Mouse (Mus musculus) cerebellum, adult 2 months (tissue): ENCODE results near the gene Fbxl17. TPM values are rescaled to one million over a fixed set of nuclear protein-coding genes. Genes with fewer than 3 reads are reported as not detected.

Experiments
- DNase-seq, 2 experiments: peaks; one replicate each; pipeline ENCODE4 v3.0.0; 2021
- H3K27ac ChIP-seq: fragments of 200-500 bp; 2 replicates; pipeline ENCODE4 v1.5.1; 2012; ENCODE audit warnings: low read length, control low read depth, inconsistent platforms; ENCODE audit not compliant: insufficient read depth
- H3K27me3 ChIP-seq: fragments of 200-500 bp; 2 replicates; pipeline ENCODE4 v1.6.1; 2012; ENCODE audit warnings: inconsistent platforms, mild to moderate bottlenecking, low read length, moderate library complexity; ENCODE audit not compliant: control insufficient read depth, insufficient read depth
- H3K4me1 ChIP-seq: fragments of 200-500 bp; 2 replicates; pipeline ENCODE4 v1.6.1; 2011; ENCODE audit warnings: low read length; ENCODE audit not compliant: control insufficient read depth, insufficient read depth
- H3K4me3 ChIP-seq: fragments of 200-500 bp; replicated peaks from 2 replicates; pipeline ENCODE3; 2011; ENCODE audit warnings: mild to moderate bottlenecking, low read depth, low read length, control low read depth; ENCODE audit not compliant: insufficient read depth
- CTCF ChIP-seq: fragments of 200-500 bp; IDR thresholded peaks from 2 replicates; pipeline ENCODE4 v1.5.1; 2011; ENCODE audit warnings: low read depth, mild to moderate bottlenecking, control low read depth, low read length, moderate library complexity, borderline replicate concordance; ENCODE audit not compliant: insufficient read depth
- POLR2A ChIP-seq: fragments of 200-500 bp; IDR thresholded peaks from 2 replicates; pipeline ENCODE4 v1.6.1; 2011; ENCODE audit warnings: low read length, control low read depth, borderline replicate concordance; ENCODE audit not compliant: insufficient read depth
- whole genome bisulfite sequencing: fragments of 180-500 bp; shearing (Covaris S2); methylation state at CpG from one replicate; pipeline ENCODE4 v1.1.7; 2018; 5-methylcytosine and 5-hydroxymethylcytosine counted together
- polyA plus RNA-seq: library from polyadenylated mRNA; depleted of rRNA; stranded (reverse); fragments of >200 nt; gene quantifications from 2 replicates; pipeline ENCODE4 v1.2.3, GENCODE M21; 2012

Gene Fbxl17
- polyA plus RNA-seq, 1 experiment, result 21.5 TPM

DNA sequence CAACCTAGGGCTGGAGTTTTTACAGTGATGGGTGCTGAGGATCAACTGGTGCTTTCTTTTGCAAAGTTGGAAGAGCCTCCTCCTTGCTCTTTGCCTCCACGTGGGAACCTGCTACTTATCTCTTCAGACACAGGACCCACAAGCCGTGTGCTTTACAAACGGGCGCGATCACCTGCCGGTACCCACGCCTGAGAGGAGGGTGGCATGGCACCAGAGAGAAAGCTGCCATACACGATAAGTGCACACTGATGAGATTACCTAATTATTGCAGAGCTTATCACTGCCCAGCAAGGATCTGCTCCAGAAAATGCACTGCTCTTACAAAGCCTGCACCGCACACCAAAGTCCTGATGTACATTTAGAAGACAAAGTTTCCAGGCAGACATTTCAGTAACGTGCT lies 187.5 kb downstream of the Fbxl17 start:
- no peak for DNase-seq
- Histone ChIP-seq H3K27me3 (no peaks in the 10 kb centered on the region), H3K27ac (no peak overlapping the region), H3K4me1 (peaks cover 16% of the 10 kb centered on the region; the same call in 1 of the 2 replicates), H3K4me3 (no peak overlapping the region)
- 45% methylated on average over 10 of the region's 10 CpGs for WGBS
- TF ChIP-seq POLR2A (no peak), CTCF (no peak)

DNA sequence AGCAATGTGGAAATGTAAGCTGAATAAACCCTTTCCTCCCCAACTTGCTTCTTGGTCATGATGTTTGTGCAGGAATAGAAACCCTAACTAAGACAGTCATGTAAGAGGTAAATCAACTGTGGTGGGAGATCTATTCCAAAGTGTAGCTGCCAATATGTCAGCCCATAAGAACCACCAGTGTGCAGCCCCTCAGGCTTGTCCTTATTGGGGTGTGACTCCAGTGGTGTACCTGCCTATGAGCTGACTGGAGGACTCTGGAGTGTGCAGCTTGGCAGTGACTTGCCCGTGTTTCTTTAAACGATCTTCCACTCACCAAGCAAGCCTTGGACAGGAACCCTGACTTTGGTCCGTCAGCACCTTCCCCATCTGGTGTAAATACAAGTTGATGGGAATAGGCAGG lies 188.2 kb downstream of the Fbxl17 start:
- Histone ChIP-seq H3K4me1 (peaks cover 11% of the 10 kb centered on the region; the same call in 1 of the 2 replicates), H3K27me3 (no peaks in the 10 kb centered on the region), H3K4me3 (no peak overlapping the region), H3K27ac (no peak overlapping the region)
- 69% methylated on average over 3 of the region's 3 CpGs for WGBS
- no peak for DNase-seq
- TF ChIP-seq CTCF, result no peak
- no peak for TF ChIP-seq POLR2A

DNA sequence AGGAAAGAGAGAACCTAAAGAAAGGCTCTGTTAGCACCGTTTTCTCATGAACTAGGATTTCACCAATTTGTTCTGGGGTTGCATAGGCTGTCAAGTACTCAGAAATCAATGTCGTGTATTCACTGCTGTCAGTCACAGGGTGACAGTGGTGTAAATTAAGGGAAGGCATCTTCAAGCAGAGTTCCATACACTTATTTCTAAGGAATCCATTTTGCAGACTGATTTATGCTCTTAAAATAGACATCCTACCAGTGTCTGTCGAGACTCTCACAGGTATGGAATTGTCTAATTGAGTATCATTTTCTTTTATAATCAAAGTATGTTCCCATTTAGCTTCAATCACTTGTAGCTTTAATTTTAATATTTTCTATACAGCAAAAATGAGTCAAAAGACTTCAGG lies 189.8 kb downstream of the Fbxl17 start:
- no peaks in the 10 kb centered on the region for H3K4me1 ChIP-seq
- H3K27me3 ChIP-seq, result no peaks in the 10 kb centered on the region
- no peak for DNase-seq
- 85% methylated on average over 3 of the region's 3 CpGs for WGBS
- H3K27ac ChIP-seq, result no peak overlapping the region
- no peak overlapping the region for H3K4me3 ChIP-seq
- TF ChIP-seq POLR2A (no peak), CTCF (no peak)

DNA sequence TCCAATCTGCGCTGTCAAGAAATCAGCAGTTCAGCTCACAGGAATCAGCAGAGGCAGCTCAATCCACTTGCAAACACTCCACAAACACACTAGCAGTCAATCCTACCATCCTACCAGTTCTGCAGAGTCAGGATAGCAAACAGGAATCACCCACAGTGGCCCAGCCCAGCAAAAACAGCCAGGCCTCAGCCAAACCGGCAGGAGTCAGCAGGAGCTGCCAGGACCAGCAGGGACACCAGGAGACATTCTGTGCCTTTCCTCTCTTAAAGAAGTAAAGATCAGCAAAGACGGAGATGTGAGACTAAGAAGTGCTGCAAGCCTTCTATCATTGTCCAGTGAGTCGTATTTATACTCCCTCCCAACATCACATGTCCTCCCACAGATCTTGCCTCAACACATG lies 196.0 kb downstream of the Fbxl17 start:
- Histone ChIP-seq H3K4me3 (no peak overlapping the region), H3K27me3 (no peaks in the 10 kb centered on the region), H3K27ac (peak overlapping the region; percentile 20; the same call in 1 of the 2 replicates), H3K4me1 (peaks cover 17% of the 10 kb centered on the region; the same call in 1 of the 2 replicates)
- peak; percentile 74 to 84 for DNase-seq
- TF ChIP-seq CTCF, result no peak
- WGBS, result 18% methylated on average over 4 of the region's 4 CpGs

DNA sequence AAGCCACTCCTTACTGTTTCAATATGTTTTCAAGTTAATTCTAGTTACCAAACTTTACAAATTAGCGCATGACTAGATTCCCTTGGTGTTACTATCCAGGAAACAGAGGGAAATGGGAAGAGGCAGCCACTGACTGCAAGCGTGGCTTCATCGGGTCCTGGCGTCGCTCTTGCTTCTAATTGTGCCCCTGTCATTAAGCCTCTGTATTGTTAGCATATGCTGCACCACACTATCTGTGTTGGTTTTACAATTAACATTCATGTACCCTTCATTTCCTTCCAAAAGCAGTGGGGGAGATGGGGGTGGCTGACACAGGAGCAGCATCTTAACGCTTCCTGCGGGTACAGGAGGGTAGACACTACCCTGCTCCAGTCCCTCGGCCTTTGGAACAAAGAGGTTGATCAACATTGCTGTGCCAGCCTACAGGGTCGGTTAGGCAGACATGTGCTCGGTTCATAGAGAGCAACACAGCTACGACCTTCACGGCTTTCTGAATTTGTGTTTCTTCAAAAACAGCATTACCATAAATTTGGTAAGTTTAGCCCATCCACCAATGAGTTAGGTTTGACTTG lies 197.9 kb downstream of the Fbxl17 start:
- H3K27me3 ChIP-seq, result no peaks in the 10 kb centered on the region
- WGBS, result 87% methylated on average over 12 of the region's 12 CpGs
- no peak overlapping the region for H3K27ac ChIP-seq

DNA sequence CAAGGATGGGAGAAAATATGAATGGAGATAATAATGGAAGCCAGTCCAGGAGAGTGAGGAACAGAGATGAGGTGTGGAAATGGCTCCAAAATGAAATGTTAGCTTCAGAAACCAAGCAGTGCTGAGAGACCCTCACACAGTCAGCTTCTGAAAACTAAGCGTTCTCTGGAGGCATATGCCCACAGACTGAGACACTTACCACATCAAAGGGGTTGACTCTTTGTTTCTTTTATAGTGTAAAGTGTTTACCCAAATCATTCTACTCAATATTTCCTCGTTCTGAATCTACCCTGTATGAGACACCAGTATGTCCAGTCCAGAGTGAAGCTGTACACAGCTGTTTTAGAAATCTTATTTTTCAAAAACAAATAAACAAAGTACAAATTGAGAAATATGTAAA lies 204.3 kb downstream of the Fbxl17 start:
- no peak overlapping the region for H3K4me3 ChIP-seq
- H3K4me1 ChIP-seq, result peaks cover 2% of the 10 kb centered on the region
- TF ChIP-seq CTCF (no peak), POLR2A (no peak)
- H3K27ac ChIP-seq, result no peak overlapping the region
- 79% methylated on average over 2 of the region's 2 CpGs for WGBS
- DNase-seq, result no peak
- no peaks in the 10 kb centered on the region for H3K27me3 ChIP-seq

More for the DNA sequence above, 197.9 kb downstream of the Fbxl17 start:
- Histone ChIP-seq H3K4me1 (peaks cover 17% of the 10 kb centered on the region; the same call in 1 of the 2 replicates), H3K4me3 (no peak overlapping the region)
- no peak for DNase-seq
- TF ChIP-seq POLR2A (no peak), CTCF (no peak)

DNA sequence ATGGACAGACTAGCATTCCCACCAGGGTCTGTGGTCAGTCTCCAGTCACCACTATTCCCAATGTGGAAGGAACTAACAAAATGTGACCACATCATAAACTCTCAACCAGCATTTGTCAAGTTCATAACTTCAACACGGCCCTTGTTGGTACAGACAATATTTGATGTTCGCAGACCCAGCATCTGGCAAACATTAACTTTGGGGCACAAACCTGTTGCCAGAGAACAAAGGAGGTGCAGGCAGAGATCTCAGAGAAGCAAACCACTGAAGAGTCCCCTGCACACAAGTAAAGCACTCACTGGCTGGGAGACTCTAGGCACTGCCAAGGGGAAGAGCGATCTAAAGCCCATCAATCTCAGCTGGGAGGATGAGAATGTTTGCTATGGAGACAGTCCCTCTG lies 204.9 kb downstream of the Fbxl17 start:
- TF ChIP-seq CTCF, result no peak
- no peak for TF ChIP-seq POLR2A
- Histone ChIP-seq H3K27ac (no peak overlapping the region), H3K4me3 (no peak overlapping the region), H3K27me3 (no peaks in the 10 kb centered on the region), H3K4me1 (peaks cover 2% of the 10 kb centered on the region)
- DNase-seq, result no peak
- WGBS, result 76% methylated on average over 3 of the region's 3 CpGs

DNA sequence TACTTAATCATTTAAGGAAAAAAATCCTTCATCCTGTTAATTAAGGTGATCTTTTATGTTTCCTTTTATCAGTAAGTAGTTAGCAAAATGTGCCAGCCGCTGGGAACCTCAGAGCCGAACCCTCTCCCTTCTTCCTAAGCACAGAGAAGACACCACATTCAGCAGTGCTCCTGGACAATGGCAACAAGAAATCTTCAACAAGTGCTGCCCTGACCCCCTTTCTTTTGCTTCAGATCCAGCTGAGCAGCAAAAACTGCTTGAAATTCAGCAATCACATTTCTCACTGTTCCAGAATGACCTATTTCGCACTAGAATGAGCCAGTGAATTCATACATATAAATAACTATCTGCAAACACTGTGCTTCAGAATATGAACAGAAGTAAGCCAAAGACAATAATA lies 205.8 kb downstream of the Fbxl17 start:
- Histone ChIP-seq H3K27ac (no peak overlapping the region), H3K4me1 (peaks cover 4% of the 10 kb centered on the region)
- 83% methylated on average over 3 of the region's 3 CpGs for WGBS

More for the DNA sequence above, 205.8 kb downstream of the Fbxl17 start:
- TF ChIP-seq CTCF, result no peak
- no peak for TF ChIP-seq POLR2A
- no peaks in the 10 kb centered on the region for H3K27me3 ChIP-seq
- no peak overlapping the region for H3K4me3 ChIP-seq
- no peak for DNase-seq
